Mouse (Mus musculus) gastrocnemius, postnatal 36 days (tissue): ENCODE measurements around the gene Cabp7. TPM values are rescaled to one million over a fixed set of nuclear protein-coding genes. Genes with fewer than 3 reads are reported as not detected.
A peak's percentile ranks its signal among the peaks of the same experiment; 100 is the strongest.

Experiments used
- DNase-seq, 2 experiments: peaks; one replicate each; pipeline ENCODE4 v3.0.0; 2022
- intact Hi-C: fragments of 180-260 bp; cut with DNase I; formaldehyde crosslinking; loops from one replicate; pipeline ENCODE4 v1.15.1; 2025
- long read RNA-seq, 2 experiments: library from polyadenylated mRNA; stranded (forward); transcript quantifications; one replicate each; pipeline ENCODE4 v2.0.0; 2021
- total RNA-seq, 2 experiments: library from RNA; stranded (reverse); gene quantifications; 2 replicates each; pipeline ENCODE4 v1.2.3; 2021

The Cabp7 gene
- under 1 TPM; 0.33 to 0.74 TPM for total RNA-seq
- long read RNA-seq, experiment 1 = 0 reads
- long read RNA-seq, experiment 2 = 0 reads

DNA sequence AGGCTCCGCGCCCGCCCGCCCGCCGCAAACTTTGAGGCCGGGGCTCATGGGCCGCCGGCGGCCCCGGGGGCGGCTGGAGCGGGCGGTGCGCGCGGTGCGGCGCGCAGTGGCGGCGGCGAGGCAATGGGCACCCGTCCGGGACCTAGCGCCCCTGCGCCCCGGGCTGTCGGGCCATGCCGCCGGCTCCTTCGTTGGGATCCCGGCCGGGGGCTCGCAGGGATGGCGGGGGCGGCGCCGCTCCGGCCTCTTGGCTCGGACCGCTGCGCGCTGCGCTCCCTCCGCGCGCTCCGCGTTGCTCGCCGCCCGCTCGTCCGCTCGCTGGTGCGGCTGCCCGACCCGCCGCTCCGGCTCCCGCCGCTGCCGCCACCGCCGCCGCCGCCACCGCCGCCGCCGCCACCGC is at the start of gene Cabp7:
Gene Cabp7, minus strand, starts transcription at position 46 of the 400 bp plus-strand sequence.
- intact Hi-C loops = no loop called here
- no peak for DNase-seq

DNA sequence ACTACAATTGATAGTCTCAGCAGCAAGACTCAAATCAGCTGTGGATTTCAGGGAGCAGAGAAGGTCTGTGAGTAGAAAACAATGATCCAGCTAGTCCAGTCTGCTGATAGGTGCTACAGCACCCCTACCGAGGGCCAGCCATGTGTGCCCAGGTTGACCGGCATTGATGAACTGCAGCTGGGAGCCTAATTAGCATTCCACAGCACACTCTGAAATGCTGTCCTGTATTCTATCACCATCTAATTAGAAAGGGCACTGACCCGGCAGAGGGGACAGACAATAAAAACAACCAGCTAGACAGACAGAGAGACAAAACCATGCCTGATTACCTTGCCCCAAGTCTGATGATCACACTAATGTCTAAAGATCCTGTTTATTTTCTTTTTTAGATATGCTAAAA is 46.4 kb upstream of the Cabp7 start:
- DNase-seq = no peak
- intact Hi-C loops = no loop called here

DNA sequence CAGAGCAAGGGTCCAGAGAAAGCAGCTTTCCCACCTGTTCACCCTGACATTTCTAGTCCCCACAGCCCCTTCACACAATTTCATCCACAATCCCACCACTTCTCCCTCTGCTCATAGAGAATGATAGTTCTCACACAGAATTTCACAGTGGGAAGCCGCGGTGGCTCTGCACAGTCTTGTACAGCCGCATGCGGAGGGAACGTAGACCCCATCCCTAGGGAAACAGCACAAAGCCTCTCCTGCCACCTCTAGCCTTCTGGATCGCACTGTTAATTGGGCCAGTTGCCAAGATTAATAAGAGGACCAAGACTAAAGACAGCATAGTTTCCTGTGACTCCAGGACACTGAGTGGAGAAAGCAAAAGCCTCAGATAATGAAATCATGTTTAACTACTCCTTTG is 45.0 kb upstream of the Cabp7 start:
- intact Hi-C loops = no loop called here
- no peak for DNase-seq

DNA sequence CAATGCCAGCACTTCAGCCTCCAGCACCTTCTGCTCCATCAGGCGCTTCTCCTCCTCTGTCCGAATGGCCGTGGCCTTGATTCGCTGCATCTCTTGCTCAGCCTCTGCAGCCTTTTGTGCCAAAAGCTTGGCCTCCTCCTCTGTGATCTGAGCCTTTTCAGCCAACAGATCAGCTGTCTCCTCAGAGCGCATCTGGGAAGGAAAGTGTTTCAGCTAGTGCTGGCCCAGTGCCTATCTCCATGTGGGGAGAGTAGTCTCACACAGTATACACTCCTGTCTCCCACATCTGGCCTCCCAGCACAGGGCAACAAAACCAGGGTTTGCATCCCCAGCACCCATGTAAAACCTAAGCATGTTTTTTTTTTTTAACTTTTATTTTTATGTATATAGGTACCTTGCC is 43.1 kb upstream of the Cabp7 start:
- intact Hi-C loops = no loop called here
- DNase-seq = no peak

DNA sequence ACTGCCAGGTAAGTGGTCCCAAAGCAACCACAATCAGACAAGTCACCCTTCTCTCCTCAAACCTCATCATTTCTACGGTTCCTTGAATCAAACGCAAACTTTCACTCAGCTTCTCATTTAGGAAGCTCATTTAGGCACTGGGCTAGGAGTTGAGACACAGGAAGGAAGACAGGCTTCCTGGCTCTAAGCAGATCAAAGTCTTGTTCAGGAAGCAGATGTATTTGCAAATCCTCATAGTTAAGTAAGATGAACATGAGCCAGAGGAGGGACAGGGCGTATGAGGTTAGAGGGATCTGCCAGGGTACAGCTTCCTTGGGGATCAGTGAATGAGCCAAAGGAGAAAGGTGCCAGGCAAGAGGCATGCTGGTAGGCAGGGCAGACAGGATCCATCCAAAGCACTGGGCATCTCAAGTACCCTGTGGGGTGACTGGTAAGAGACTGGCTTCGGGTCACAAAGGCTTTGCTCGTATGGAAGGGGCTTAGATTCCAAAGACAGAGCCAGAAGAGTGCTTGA is 38.1 kb upstream of the Cabp7 start:
- DNase-seq = no peak

DNA sequence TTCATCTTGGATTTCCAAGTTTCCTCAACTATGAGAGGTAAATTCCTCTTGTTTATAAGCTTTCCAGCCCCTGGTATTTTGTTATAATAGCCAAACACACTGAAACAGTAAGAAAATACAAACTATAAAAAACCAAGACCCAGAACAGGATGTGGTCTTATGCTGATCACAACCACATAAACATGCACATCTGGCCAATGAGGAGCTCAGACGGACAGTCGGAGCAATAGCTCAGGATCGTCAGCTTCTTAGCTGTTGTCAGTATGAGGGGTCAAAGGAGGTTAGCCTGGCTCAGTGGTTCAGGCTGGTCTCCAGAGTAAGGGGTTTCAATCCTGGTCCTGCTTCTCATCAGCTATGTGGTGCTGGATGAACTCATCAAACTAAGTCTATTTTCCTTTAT is 36.5 kb upstream of the Cabp7 start:
- intact Hi-C loops = no loop called here
- no peak for DNase-seq

More for the DNA sequence above, 38.1 kb upstream of the Cabp7 start:
- intact Hi-C loops = no loop called here

DNA sequence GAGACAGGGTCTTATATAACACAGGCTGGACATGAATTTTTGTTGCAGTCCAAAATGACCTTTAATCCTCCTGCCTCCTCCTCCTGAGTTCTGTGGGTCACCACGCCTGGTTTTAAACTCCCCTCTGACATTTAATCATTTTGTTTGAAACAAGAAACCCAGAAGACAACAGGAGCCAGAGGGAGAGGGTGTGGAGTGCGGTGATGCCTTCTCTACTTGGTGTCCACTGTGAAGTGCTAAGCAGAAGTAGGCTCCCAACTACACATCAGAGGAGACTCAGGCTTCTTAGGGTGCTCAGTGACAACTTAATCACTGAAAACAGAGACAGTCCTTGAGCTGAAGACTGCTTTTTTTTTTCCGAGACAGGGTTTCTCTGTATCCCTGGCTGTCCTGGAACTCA is 34.3 kb upstream of the Cabp7 start:
- no peak for DNase-seq
- intact Hi-C loops = no loop called here

DNA sequence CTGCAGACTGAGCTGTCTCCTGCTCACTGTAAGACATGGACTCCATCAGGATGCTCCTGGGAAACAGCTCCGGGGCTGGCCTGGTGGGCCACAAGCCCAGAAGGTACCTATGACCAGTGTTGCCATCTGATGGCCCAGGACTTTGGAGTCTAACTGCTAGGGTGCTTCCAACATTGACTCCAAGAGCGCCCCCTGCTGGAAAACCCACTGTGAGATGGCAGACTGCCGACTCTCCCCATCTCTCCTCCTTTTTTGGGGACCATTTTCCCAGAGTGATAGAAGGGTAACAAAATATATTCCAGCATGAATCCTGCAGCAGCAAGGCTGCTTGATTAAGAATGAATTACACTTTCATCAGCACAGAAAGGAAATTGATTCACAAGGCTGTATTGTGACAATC is 26.3 kb upstream of the Cabp7 start:
- intact Hi-C loops = no loop called here
- peak in 1 of 2 experiments; percentile 19 for DNase-seq

DNA sequence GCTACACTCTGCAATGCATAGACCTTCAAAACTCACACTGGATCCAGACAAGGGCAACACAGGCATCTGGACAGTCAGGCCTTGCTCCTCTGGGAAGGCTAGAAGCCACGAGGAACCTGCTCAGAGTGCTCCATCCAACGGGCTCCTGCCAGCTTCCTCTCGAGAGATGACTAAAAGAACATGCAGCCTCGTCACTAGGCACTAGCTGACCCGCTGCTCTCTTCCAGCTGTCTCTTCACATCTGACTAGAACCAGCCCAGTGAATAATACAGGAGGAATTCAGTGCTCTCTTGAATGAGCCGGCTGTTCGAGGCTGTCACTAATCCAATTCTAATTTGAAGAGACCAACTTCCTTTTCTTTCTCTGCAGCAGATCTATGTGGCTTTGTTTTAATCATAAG is 25.2 kb upstream of the Cabp7 start:
- DNase-seq = peak in 1 of 2 experiments; percentile 17
- intact Hi-C loops = no loop called here

DNA sequence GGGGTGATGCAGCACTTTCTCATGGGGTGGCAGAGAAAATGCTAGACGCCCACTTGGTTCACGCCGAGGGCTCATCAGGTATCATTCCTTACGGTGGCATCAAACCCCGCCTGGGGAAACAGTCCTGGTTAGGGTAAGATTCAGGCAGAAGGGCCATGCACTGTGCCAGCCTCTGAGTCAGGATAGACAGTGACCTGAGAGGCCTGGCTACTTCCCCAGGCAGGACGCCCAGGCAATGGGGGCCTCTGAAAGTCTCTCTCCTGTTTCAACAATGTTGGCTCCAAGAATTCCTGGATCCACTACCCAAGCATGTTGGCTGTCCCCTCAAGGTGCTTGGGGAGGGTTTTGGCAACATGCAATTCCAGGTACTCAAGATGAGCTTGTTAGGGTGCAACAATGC is 23.3 kb upstream of the Cabp7 start:
- peak in 1 of 2 experiments; percentile 19 for DNase-seq
- intact Hi-C loops = loop anchor here (5.0 kb wide), 1 partner anchor 47 kb away; no protein-coding TSS in a partner anchor

DNA sequence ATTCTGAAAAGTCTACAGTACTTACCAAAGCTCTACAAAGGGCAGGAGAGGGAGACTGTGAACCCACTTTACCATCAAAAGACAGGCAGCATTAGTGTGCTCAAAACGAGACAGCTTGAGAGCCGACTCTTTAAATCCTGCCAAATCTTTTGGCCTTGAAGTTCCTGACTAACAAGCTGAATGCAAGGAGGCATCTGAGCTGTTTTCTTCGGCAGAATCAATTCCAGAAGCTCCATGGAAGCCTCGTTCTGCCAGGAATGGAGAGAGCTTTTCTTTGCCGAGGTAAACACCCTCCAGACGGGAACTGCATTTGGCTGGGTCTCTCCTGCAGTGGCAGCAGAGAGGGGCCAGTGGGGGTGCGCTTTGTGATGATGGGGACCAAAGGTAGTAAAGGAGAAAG is 22.7 kb upstream of the Cabp7 start:
- intact Hi-C loops = loop anchor here (5.0 kb wide), 1 partner anchor 48 kb away; no protein-coding TSS in a partner anchor
- DNase-seq = no peak

DNA sequence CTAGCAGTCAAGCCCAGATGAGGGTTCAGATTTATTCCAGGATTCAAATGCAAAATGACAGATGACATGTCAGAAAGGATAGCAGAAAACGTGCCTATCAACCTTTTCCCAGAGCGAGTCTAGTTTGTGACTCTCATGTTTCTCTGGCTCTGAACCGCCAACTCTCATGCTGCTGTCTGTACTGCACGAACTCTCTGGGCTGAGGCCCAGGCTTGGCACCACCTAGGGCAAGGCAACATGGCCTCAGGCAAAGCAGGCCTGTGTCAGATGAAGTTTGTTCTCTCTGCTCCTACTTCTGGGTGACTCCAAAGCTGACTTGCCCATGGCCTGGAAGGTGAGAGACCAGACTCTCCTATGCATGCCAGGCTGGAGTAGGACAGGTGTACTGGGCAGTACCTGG is 21.8 kb upstream of the Cabp7 start:
- intact Hi-C loops = loop anchor here (5.0 kb wide), 1 partner anchor 49 kb away; no protein-coding TSS in a partner anchor
- no peak for DNase-seq

DNA sequence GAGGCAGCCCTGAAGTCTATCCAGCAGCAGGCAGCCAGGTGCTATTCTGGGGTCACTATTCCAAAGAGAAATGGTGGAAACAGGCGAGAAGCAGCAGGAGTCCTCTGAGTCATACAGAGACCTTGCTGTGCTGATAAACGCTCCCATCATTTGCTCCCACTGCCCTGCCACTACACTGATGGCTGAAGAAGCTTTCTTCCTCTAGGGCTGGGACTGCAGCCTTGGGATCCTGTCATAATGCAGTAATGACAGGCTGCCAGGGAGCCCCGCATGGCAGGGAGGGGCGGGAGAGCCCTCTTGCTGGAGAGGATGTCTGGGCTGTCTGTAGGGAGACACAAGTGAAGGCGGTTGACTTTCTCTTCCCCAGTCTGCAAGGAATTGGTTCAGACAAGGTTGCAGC is 17.9 kb upstream of the Cabp7 start:
- no peak for DNase-seq
- intact Hi-C loops = no loop called here

DNA sequence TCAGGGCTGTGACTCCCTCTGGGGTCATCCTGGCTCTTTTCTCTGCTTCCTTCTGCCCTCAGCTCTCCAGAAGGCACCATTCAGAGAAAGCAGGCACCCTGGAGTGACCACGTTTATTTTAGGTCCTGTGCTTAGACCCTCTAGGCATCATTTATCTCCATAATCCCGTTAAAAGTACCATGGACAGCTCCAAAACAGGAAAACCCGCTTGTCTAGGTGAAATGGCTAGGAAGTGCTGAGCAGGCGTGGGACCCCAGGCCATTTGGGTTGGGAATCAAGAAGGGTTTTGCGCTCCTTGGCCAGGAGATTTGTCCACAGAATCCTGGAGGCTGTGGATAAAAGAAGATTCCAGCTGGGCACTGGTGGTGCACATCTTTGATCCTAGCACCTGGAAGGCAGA is 17.1 kb upstream of the Cabp7 start:
- intact Hi-C loops = no loop called here

DNA sequence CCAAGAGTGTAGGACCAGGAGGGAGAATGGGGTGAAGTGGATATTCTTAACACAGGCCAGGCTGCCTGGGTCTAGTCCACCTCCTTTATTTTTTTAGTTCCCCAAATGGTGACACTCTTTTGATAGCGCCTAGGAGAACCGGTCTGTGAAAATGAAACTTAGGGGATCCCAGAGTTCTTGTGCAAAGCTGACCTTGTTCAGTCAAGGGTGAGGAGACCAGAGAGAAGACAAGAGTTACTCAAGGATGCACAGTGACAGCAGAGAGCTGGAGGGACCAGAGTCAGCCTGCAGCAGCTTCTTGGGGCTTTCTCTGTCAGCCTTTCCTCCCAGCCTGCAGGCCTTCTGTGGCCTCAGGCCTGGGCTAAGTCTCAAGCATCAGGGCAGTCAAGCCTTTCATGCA is 15.9 kb upstream of the Cabp7 start:
- intact Hi-C loops = no loop called here
- DNase-seq = no peak

More for the DNA sequence above, 17.1 kb upstream of the Cabp7 start:
- no peak for DNase-seq

DNA sequence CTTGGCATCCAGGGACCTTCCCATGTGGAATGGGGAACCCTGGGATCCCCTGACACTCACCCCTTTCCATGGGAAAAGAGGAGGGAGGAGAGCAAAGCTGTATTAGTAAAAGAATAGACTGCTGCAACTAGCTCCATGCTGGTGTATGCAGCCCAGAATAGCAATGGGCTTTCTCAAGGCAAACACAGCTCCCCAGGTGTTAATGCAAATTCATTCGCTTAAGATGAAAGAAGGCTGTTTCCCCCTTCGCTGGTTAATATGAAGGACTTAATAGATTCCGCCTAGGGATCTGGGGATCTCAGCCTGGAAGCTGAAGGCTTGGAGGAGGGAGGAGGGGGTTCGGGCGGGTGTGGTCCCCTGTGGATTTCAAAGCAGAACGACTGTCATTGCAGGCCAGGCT is 15.4 kb upstream of the Cabp7 start:
- intact Hi-C loops = no loop called here
- no peak for DNase-seq

DNA sequence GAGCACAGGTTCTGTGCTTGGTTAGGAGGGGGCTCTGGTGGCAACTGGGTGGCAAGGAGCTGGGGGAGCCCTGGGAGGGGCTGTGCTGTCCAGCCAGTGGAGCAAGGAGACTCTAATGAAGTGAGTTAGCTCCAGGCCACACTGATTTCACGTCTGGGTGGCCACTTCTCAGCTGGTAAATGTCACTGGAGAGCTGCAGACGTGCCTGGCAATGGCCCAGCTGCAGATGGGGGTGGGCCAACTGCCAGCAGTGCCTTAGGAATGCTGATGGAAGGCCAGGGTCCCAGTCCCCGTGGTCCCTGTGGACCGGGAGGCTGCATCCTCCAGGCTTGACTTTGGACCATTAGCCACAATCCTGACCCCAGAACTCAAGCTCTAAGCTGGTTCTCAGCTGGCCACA is 13.9 kb upstream of the Cabp7 start:
- DNase-seq = no peak
- intact Hi-C loops = no loop called here

DNA sequence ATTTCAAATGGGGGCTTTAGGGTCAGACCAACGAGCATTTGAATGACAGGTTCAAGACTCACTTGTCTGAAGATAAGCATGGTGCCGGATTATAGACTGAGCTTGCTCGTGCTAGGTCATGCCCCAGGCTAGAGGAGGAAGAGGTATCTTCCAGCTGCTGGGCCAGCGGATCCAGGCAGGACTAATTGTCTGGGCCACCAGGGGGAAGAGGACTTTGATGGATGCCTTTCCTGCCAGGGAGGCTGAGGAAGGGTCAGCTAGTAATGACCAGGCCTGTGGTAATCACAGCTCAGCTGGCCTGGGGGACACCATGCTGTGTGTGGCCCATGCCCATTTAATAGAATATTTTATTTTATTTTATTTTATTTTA is 11.2 kb upstream of the Cabp7 start:
- intact Hi-C loops = loop anchor here (5.0 kb wide), 1 partner anchor 65 kb away; no protein-coding TSS in a partner anchor
- no peak for DNase-seq

DNA sequence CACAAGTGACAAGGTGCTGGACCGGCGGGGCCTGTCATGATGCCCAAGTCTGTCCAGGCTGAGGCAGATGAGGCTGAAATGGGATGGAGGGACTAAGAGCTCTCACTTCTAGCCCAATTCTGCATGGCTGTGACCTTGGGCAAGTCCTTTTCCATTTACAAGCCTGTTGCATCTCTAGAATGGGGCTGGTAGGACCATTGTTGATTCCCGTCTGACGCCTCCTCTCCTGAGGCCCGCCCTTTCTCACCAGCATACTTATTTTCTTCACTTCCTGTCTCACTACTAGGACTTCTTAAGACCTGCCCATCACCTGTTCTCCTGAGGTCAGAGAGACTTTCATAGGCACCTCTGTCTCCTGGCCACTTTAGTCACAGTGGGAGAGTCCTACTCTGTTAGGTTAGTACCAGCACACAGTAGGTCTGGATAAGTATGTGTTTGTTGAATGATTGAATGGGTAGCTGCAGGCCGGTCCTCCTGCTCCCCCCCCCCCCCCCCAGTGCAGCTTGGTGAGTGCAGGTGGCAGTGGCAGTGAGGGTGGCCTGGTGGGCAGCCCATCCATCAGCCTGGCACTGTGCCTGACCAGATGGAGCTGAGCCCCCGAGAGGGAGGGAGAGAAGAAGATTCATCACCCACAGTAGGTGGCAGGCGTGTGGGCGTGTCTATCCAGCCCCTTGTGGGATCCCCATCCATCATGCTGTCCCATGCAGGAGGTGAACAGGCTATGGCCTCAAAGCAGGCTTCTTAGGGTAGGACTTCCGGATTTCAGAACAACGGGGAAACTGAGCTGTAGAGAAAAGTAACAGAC is 10.6 kb upstream of the Cabp7 start:
- intact Hi-C loops = loop anchor here (5.0 kb wide), 1 partner anchor 65 kb away; no protein-coding TSS in a partner anchor
- no peak for DNase-seq

DNA sequence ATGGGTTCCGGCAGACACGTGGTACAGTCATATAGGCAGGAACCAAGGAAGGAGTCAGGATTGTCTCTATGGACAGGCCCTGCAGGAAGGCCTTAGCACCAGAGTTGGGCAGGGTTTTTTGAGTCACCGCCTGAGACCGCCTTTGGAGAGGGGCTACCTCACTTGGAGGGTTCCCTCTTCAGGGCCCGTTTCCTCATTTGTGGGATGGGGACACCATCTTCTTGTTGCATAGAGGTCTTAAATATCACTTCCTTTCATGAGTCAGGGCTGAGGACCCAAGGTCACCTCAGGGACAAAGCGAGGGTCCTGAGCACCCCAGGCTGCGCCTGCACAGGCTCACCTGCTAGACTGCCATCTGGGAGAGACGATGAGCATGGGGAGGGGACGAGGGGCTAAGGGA is 9.9 kb upstream of the Cabp7 start:
- intact Hi-C loops = loop anchor here (5.0 kb wide), 1 partner anchor 66 kb away; no protein-coding TSS in a partner anchor

DNA sequence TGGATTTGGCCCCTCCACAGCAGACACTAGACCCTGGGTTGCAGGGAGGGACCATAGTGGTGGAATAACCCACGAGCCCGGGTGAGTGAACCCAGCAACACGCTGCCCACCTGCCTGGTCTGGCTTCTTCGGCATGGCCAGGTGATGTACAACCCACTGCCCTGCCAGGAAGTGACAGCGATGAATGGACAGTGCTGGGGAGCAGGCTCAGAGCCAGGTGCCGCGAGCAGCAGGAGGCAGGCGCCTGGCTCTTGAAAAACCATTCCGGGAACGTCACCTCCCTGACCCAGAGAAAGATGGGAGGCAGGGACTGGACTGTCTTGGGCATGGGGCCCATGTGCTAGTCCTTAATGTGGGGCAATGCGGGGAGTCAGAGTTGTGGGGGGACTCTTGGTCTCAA is 8.3 kb upstream of the Cabp7 start:
- DNase-seq = no peak
- intact Hi-C loops = loop anchor here (5.0 kb wide), 1 partner anchor 67 kb away; no protein-coding TSS in a partner anchor

More for the DNA sequence above, 9.9 kb upstream of the Cabp7 start:
- no peak for DNase-seq

DNA sequence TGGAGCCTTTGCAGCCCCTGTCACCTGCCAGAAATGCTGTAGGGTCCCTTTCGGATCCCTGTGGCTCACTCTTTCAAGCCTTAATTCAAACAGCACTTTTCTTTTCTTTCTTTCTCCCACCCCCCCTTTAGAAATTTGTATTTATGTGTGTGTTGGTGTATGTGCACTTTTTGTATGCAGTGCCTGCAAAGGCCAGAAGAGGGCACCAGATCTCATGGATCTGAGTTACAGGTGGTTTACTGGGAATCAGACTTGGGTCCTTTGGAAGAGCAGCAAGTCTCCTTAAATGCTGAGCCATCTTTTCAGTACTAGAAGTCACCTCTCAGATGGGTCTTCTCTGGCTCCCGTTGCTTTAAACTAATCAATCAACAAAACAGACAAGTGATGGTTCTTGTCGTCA is 7.5 kb upstream of the Cabp7 start:
- intact Hi-C loops = no loop called here
- no peak for DNase-seq
